Mouse (Mus musculus): ENCODE results near the gene Gucy1b2. TPM values are rescaled to one million over a fixed set of nuclear protein-coding genes. Genes with fewer than 3 reads are reported as not detected.

The Gucy1b2 gene
- polyA plus RNA-seq (2012; rRNA removed) = 0.76 and 1.00 TPM in 2 replicates

DNA sequence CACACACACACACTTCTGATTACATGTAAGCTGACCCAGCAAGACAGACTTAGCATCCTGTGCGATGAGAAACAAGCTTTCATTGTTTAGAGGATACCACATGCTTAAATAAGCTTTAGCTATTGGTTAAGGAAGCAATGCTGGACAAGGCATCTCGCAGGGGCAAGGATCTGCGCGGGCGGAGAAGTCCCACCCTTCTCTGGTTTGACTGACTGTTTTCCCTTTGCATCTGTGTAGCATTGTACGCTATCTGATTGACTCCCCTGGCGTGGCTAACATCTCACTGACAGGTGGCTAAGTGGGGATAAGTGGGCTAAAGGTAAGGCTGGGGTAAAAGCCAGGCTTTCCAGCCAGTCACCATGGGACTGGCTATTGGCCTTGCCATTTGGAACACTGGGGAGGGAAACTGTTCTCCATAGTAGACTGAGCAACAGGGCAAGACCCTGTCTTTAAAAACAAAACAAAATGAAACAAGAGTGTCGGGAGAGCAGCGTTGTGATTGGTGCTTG, at the start of gene Gucy1b2:
TSS of gene Gucy1b2 (minus strand) at position 51 of the 509 bp plus-strand sequence.

Other genes starting within 250 kb of the Gucy1b2 start
- 21.4 and 23.6 TPM in 2 replicates for gene Rnaseh2b, start 163.7 kb downstream of the Gucy1b2 start, polyA plus RNA-seq (2012; rRNA removed)
- 21.0 and 21.9 TPM in 2 replicates for gene Dleu7, start 163.2 kb downstream of the Gucy1b2 start, polyA plus RNA-seq (2012; rRNA removed)
- 58.3 and 61.0 TPM in 2 replicates for gene Fam124a, start 99.4 kb upstream of the Gucy1b2 start, polyA plus RNA-seq (2012; rRNA removed)
- gene Gm4131, start 110.6 kb upstream of the Gucy1b2 start, polyA plus RNA-seq (2012; rRNA removed) = not detected in 2 replicates
- gene Serpine3, start 207.4 kb upstream of the Gucy1b2 start, polyA plus RNA-seq (2012; rRNA removed) = 0.05 TPM in 1 of 2 replicates, not detected in the other